Mouse (Mus musculus) ES-Bruce4 (cell line): ENCODE measurements around the gene Bcl2l12.

Source experiments
- CTCF ChIP-seq: IDR thresholded peaks from one replicate; pipeline ENCODE4 v1.8.1; 2011; ENCODE audit warnings: low read depth, low read length
- EP300 ChIP-seq: IDR thresholded peaks from 2 replicates; pipeline ENCODE4 v1.6.1; 2011; ENCODE audit warnings: low read depth, low read length; ENCODE audit not compliant: insufficient read depth
- POLR2A ChIP-seq: IDR thresholded peaks from one replicate; pipeline ENCODE4 v1.8.1; 2011; ENCODE audit warnings: low read length; ENCODE audit not compliant: insufficient read depth

DNA sequence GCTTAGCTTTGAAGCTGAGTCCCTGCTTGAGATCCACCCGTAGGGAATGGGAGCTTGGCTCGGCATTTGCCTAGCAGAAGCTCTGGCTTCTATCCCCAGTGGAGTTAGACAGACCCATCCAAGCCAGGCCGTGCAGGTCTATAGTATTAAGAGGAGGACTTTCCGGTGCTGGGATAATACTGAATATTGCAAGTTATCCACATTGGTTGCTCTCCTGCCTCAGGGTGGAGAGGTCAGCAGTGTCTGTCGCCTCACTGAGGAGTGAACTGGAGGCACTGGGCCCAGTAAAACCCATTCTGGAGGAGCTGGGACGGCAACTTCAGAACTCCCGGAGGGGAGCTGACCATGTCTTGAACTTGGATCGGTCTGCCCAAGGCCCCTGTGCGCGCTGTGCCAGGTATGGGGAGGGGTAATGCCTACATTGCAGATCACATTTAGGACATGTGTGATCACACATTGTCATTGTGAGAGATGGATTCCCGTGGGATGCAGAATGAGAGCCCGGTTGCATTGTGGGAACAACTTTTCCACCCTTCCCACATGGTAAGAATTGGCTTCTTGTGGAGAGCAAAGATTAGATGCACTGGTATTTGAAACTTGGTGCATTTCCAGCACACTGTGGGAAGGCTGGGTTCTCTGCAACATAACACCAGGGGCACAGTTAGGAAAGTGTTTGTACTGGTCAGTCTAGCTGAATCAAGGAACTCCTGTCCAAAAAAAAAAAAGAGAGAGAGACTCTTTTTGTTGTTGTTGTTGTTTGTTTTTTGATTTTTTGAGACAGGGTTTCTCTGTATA, 44.2 kb downstream of the Bcl2l12 start:
- TF ChIP-seq EP300 (no peak), POLR2A (no peak), CTCF (no peak)
